Mouse (Mus musculus) G1E (cell line): ENCODE measurements at regions not wholly inside any gene's neighbourhood (a gene's known extent, or its start where the extent isn't known, plus 50 kb on each side); places are given as distances from the start of the nearest gene placed in this dataset.

Source experiments
- CTCF ChIP-seq: IDR thresholded peaks from 2 replicates; pipeline ENCODE4 v1.5.1; 2012; ENCODE audit warnings: low read depth, low read length, inconsistent platforms, mixed read lengths
- GATA1 ChIP-seq: IDR thresholded peaks from 2 replicates; pipeline ENCODE4 v1.6.1; 2012; ENCODE audit warnings: borderline replicate concordance, low read length, inconsistent platforms, mixed read lengths
- GATA2 ChIP-seq: IDR thresholded peaks from 2 replicates; pipeline ENCODE4 v1.6.1; 2012; ENCODE audit warnings: low read depth, low read length, inconsistent platforms, borderline replicate concordance

GRCm38 (mm10) chr13:44597666-44598065 lies 131.6 kb upstream of the Jarid2 start:
- TF ChIP-seq CTCF: no peak
- TF ChIP-seq GATA1: no peak
- no peak for TF ChIP-seq GATA2
